20 mouse cellular contexts compared by ENCODE assay signal in genomic region chr3:125279610-125280009, GRCm38 (mm10).
DNase-seq lines count a peak whose midpoint lies in the region; ATAC-seq and TF ChIP-seq lines count a peak whose summit lies in the region.
"Had no signal": no experiment of that assay in that cellular context is flagged by ENCODE, and none has a peak within 500 bp of the region (broad histone marks: within the 10 kb centered on the region; RNA-seq: fewer than 3 reads in every experiment).

No protein-coding gene starts in this region.

- H3K4me2 ChIP-seq in liver, embryonic 13.5 days, result no peak overlapping the region
- H3K4me2 ChIP-seq: hindbrain, embryonic 13.5 days; midbrain, embryonic 12.5 days had no signal

- no peak for TF ChIP-seq RAD21 in MEL (IDR thresholded peaks at IDR 0.05; ENCODE audit: low read depth, low read length)

- TF ChIP-seq EP300 in MEL (IDR thresholded peaks at IDR 0.05; ENCODE audit: low read depth in 1 of 2, low read length in 2 of 2), result peak; percentile 90 to 94

- no peak overlapping the region for H3K9ac ChIP-seq in MEL (ENCODE audit: control insufficient read depth, low read depth, low read length, poor library complexity, severe bottlenecking)
- no peak overlapping the region for H3K9ac ChIP-seq in liver, embryonic 13.5 days
- H3K9ac ChIP-seq: hindbrain, embryonic 13.5 days; midbrain, embryonic 12.5 days had no signal

- peaks cover 7 to 26% of the 10 kb centered on the region in 2 experiments for H3K4me1 ChIP-seq in MEL (ENCODE audit: control insufficient read depth in 1 of 2, insufficient read depth in 2 of 2, low read length in 2 of 2)
- H3K4me1 ChIP-seq in liver, embryonic 13.5 days (replicated peaks), result peaks cover 20% of the 10 kb centered on the region
- H3K4me1 ChIP-seq: embryonic facial prominence, embryonic 10.5 days; hindbrain, embryonic 13.5 days; midbrain, embryonic 12.5 days had no signal

- no peak for TF ChIP-seq POLR2A in MEL (IDR thresholded peaks at IDR 0.05; ENCODE audit: control insufficient read depth in 1 of 2, insufficient read depth in 1 of 2, low read depth in 1 of 2, low read length in 2 of 2, poor library complexity in 1 of 2)

- H3K4me3 ChIP-seq in MEL (ENCODE audit: control insufficient read depth in 1 of 2, insufficient read depth in 1 of 2, low read depth in 2 of 2, low read length in 2 of 2), result no peak overlapping the region
- H3K4me3 ChIP-seq in liver, embryonic 13.5 days (replicated peaks), result no peak overlapping the region
- H3K4me3 ChIP-seq: embryonic facial prominence, embryonic 10.5 days; hindbrain, embryonic 13.5 days; left cerebral cortex, adult 2 months; midbrain, embryonic 12.5 days had no signal

- no peaks in the 10 kb centered on the region for H3K9me3 ChIP-seq in MEL (replicated peaks; ENCODE audit: insufficient read depth, low read length)
- H3K9me3 ChIP-seq in liver, embryonic 13.5 days (replicated peaks), result no peaks in the 10 kb centered on the region
- H3K9me3 ChIP-seq: embryonic facial prominence, embryonic 10.5 days; hindbrain, embryonic 13.5 days; midbrain, embryonic 12.5 days had no signal

- no peaks in the 10 kb centered on the region for H3K79me2 ChIP-seq in MEL (ENCODE audit: control insufficient read depth, insufficient read depth, low read length, poor library complexity)

- DNase-seq in MEL (ENCODE audit: low read depth, low spot score), result peak; percentile 69
- peak; percentile 59 for DNase-seq in c-Kit-positive CD71-positive TER-119-positive erythroid progenitor cells, embryonic 14.5 days (ENCODE audit: low spot score)
- peak; percentile 31 for DNase-seq in liver, embryonic 13.5 days
- DNase-seq in urinary bladder, postnatal 4 days (ENCODE audit: low spot score in 2 of 2), result no peak
- no peak for DNase-seq in natural killer cell, adult 2 months (ENCODE audit: low spot score in 2 of 2)
- no peak for DNase-seq in right cerebral cortex, postnatal 25 days
- DNase-seq: cerebellum, adult 8-10 months; gastrocnemius, postnatal 36 days; kidney, adult 2 months; lung, postnatal 4 days; right cerebral cortex, postnatal 14 days; spleen, adult 18-20 months; thymus, postnatal 25 days had no signal

- TF ChIP-seq CTCF in MEL (IDR thresholded peaks at IDR 0.05 in 2 of 3, conservative IDR thresholded peaks at IDR 0.05 in 1 of 3; ENCODE audit: control insufficient read depth in 1 of 3, insufficient read depth in 1 of 3, low read depth in 2 of 3, low read length in 3 of 3, poor library complexity in 1 of 3, severe bottlenecking in 1 of 3), result no peak

- peak; percentile 93 for ATAC-seq in liver, embryonic 13.5 days (ENCODE audit: low read depth)
- peak; percentile 77 for ATAC-seq in megakaryocyte progenitor cell, adult 5-6 weeks (replicated peaks; ENCODE audit: poor library complexity)
- ATAC-seq: inflammation-experienced regulatory T-cells, adult 6 months had no signal

- H3K36me3 ChIP-seq in MEL (ENCODE audit: control insufficient read depth in 1 of 2, insufficient read depth in 2 of 2, low read length in 2 of 2), result peaks cover 0 to 24% of the 10 kb centered on the region in 2 experiments; a peak in 2 of 4 replicates
- H3K36me3 ChIP-seq in liver, embryonic 13.5 days, result no peaks in the 10 kb centered on the region
- H3K36me3 ChIP-seq: embryonic facial prominence, embryonic 10.5 days; hindbrain, embryonic 13.5 days; midbrain, embryonic 12.5 days had no signal

- no peaks in the 10 kb centered on the region for H3K27me3 ChIP-seq in MEL (ENCODE audit: control insufficient read depth in 1 of 2, insufficient read depth in 2 of 2, low read length in 2 of 2)
- H3K27me3 ChIP-seq in liver, embryonic 13.5 days, result no peaks in the 10 kb centered on the region
- H3K27me3 ChIP-seq: hindbrain, embryonic 13.5 days; midbrain, embryonic 12.5 days had no signal

- H3K27ac ChIP-seq in MEL (ENCODE audit: control insufficient read depth, low read depth, low read length), result peak overlapping the region; percentile 54
- no peak overlapping the region for H3K27ac ChIP-seq in liver, embryonic 13.5 days
- H3K27ac ChIP-seq: embryonic facial prominence, embryonic 10.5 days; hindbrain, embryonic 13.5 days; kidney, postnatal 0 days; left cerebral cortex, adult 2 months; midbrain, embryonic 12.5 days had no signal

TF ChIP-seq in MEL, 35 proteins besides CTCF, POLR2A, EP300 and RAD21:
- TF ChIP-seq MAZ (IDR thresholded peaks at IDR 0.05; ENCODE audit: low read depth, low read length), result 0 out of 2 replicates have a peak, but pooled peaks have one; percentile 15
- peak; percentile 95 for TF ChIP-seq TCF12 (IDR thresholded peaks at IDR 0.05; ENCODE audit: low read depth, low read length)
- no peak for TF ChIP-seq BHLHE40 (IDR thresholded peaks at IDR 0.05; ENCODE audit: borderline replicate concordance, low read depth, low read length)
- TF ChIP-seq TAL1 (IDR thresholded peaks at IDR 0.05; ENCODE audit: low read length), result peak; percentile 82
- TF ChIP-seq GATA1 (IDR thresholded peaks at IDR 0.05; ENCODE audit: low read depth, low read length), result peak; percentile 90
- TF ChIP-seq HCFC1 (IDR thresholded peaks at IDR 0.05; ENCODE audit: low read depth, low read length), result peak; percentile 31; the same call in 1 of the 2 replicates
- no peak for TF ChIP-seq E2F4 (IDR thresholded peaks at IDR 0.05; ENCODE audit: borderline replicate concordance, low read depth, low read length)
- peak; percentile 88 for TF ChIP-seq GABPA (IDR thresholded peaks at IDR 0.05; ENCODE audit: low read depth, low read length)
- TF ChIP-seq ZNF384 (IDR thresholded peaks at IDR 0.05; ENCODE audit: low read depth, low read length), result peak; percentile 89
- TF ChIP-seq ZKSCAN1 (IDR thresholded peaks at IDR 0.05; ENCODE audit: low read depth, low read length), result no peak
- no peak for TF ChIP-seq NRF1 (IDR thresholded peaks at IDR 0.05; ENCODE audit: insufficient read depth, low read depth, low read length, poor library complexity, severe bottlenecking)
- TF ChIP-seq MEF2A (IDR thresholded peaks at IDR 0.05; ENCODE audit: extremely low read depth, insufficient replicate concordance, low read depth, low read length, poor library complexity, severe bottlenecking), result peak; percentile 49; the same call in 1 of the 2 replicates
- no peak for TF ChIP-seq TBP (IDR thresholded peaks at IDR 0.05; ENCODE audit: low read depth, low read length)
- peak; percentile 7; the same call in 1 of the 2 replicates for TF ChIP-seq MYB (IDR thresholded peaks at IDR 0.05; ENCODE audit: low read depth, low read length)
- TF ChIP-seq ETS1 (IDR thresholded peaks at IDR 0.05; ENCODE audit: low read depth, low read length), result peak; percentile 98
- TF ChIP-seq MAFK (IDR thresholded peaks at IDR 0.05; ENCODE audit: borderline replicate concordance, low read depth, low read length), result peak; percentile 62; the same call in 1 of the 2 replicates

Comparison
In these comparisons a context has a peak if more than half of its experiments do, and no peak if none do; other contexts are left out.
1. DNase-seq: peak in MEL (single experiment), c-Kit-positive CD71-positive TER-119-positive erythroid progenitor cells, embryonic 14.5 days (single experiment) and liver, embryonic 13.5 days (single experiment); none in urinary bladder, postnatal 4 days (0 of 2), natural killer cell, adult 2 months (0 of 2) and right cerebral cortex, postnatal 25 days (single experiment).